Mouse (Mus musculus) mature B cell (primary cell): ENCODE data around the gene Tardbp.

Experiments used
- in situ Hi-C: fragments of 300-500 bp; cut with MboI; formaldehyde crosslinking; loops from 2 replicates; pipeline ENCODE4 v1.14.3; 2019

The Tardbp gene

GRCm38 (mm10) chr4:148639455-148639854, 12.6 kb upstream of the Tardbp start:
- in situ Hi-C loops: no loop called here

DNA sequence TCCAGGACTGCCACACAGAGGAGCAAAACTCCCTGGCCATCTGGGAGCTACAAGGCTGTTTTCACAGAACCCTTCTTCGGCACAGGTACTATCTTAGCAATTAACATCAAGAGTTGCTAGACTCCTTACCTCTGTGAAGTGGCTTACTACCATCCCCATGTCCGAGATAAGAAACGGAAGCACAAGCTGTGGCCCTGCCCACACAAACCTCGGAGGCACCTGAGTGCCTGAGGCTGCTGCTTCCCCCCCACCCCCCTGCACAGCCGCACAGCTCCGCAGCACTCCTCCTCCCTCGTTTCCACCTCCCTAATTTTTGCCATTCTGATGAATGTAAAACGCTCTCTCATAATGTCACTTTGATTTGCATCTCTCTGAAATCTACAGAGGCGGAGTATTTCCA, 11.5 kb upstream of the Tardbp start:
- in situ Hi-C loops: no loop called here

DNA sequence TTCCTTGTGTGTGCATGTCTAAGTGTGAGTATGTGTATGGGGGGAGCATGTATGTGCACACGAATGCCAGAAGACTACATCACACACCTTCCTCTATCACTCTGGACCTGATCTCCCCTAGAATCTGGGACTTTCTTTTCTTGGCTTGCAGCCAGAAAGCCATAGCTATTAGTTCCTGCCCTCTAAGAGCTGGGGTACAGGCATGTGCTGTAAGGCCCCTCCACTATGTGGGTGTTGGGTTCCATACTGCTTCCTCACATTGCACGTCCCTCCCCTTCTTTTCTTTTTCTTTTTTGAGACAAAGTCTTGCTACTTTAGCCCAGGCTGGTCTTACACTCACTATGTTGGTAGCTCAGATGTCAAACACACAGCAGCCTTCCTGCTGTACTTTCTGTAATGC, 8.5 kb upstream of the Tardbp start:
- in situ Hi-C loops: no loop called here

DNA sequence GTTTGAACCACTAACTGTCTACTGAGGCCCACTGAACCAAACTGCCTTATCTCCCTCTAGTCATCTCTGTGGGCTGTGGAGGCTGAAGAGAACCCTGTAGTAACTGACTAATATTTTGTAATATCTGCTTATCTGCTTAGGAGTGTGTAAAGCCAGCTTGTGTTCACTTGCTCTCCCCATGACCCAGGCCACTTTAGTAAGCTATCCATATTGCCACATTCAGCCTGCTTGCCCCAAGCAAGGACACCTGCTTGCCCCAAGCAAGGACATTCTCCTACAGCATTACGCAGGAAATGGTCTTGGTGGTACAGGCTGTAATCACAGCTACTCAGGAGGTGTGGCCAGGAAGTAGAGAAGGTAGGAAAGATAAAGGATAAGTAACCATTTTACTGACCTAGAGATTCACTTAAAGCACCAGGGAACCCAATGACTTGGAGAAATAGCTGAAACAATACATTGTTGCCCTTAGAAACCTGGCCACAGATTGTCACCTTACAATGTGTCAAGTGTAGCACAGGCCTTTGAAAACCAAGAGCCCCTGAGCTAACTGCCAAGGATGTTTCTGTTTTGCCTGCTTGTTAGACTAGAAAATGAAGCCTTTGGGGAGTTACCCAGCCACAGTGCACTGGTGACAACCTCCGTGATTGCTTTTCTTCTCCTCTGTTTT, 6.7 kb upstream of the Tardbp start:
- in situ Hi-C loops: no loop called here

GRCm38 (mm10) chr4:148632013-148632692, 5.3 kb upstream of the Tardbp start:
- in situ Hi-C loops: no loop called here

DNA sequence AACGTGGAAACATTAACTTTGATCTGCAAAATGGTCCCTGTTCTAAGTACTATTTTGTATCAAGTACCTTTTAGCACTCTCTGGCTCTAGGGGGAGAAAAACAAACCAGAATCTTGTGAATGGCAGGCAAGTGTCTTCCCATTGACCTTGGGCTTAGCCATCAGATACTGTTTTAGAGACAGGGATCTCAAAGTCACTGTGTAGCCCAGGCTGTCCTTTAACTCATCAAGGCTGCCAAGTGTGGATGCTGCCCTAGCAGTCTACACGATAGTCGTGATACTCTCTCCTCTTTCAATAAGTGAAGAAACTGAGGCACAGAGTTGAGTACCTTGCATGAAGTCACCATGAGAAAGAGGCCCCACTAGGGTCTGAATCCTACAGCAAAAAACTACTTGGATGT, 427 bp upstream of the Tardbp start:
- in situ Hi-C loops: no loop called here

- in situ Hi-C loops: no loop called here
Observed at GRCm38 (mm10) chr4:148625756-148626622, 830 bp downstream of the Tardbp start.

DNA sequence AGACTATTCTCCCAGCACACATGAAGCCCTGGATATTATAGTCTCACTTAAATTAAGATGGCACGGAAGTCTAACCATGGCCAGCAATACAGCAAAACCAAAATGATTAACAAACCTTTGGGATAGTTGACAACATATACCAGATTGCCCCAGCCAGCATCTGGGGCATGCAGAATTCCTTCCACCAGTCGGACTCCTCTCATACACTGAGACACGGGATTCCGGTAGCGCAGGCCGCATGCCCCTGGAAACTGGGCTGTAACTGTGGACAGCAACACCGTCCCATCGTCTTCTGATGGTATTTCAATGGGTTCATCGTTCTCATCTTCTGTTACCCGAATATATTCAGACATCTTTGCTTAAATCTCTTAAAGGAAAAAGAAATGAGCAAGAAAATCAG, 1.8 kb downstream of the Tardbp start:
- in situ Hi-C loops: no loop called here

- in situ Hi-C loops: loop anchor here (25.0 kb wide), 1 partner anchor 461 kb away; the partner anchor contains the start of genes Fbxo2, Fbxo44 and Fbxo6
Observed at GRCm38 (mm10) chr4:148623609-148624008, 3.2 kb downstream of the Tardbp start.

GRCm38 (mm10) chr4:148622485-148622884, 4.3 kb downstream of the Tardbp start:
- in situ Hi-C loops: loop anchor here (25.0 kb wide), 1 partner anchor 460 kb away; the partner anchor contains the start of genes Fbxo2, Fbxo44 and Fbxo6

- in situ Hi-C loops: loop anchor here (25.0 kb wide), 1 partner anchor 458 kb away; the partner anchor contains the start of genes Fbxo2, Fbxo44 and Fbxo6
Observed at GRCm38 (mm10) chr4:148620718-148621117, 6.1 kb downstream of the Tardbp start.

DNA sequence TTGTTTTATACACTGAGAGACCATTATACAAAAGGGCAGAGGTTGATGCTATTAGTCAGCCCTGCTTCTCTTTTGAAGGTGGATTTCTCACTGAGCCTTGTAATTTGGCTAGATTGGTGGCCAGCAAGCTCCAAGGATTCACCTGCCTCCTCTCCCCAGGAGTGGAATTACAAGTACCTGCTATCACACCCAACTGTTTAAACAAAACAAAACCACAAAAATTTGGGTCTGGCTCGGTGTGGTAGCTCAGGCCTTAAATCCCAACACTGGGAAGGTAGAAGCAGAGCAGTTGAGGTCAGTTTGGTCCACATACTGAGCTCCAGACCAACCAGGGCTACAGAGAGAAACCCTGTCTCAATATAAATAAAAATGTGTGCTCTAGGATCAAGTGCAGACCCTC, 7.0 kb downstream of the Tardbp start:
- in situ Hi-C loops: loop anchor here (25.0 kb wide), 1 partner anchor 458 kb away; the partner anchor contains the start of genes Fbxo2, Fbxo44 and Fbxo6

DNA sequence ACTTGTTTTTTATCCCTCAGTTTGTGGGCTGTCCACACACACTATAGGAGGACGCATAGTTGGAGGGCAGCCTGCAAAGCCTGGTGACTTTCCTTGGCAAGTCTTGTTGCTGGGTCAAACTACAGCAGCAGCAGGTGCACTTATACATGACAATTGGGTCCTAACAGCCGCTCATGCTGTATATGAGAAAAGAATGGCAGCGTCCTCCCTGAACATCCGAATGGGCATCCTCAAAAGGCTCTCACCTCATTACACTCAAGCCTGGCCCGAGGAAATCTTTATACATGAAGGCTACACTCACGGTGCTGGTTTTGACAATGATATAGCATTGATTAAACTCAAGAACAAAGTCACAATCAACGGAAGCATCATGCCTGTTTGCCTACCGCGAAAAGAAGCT, 13.1 kb downstream of the Tardbp start:
- in situ Hi-C loops: loop anchor here (25.0 kb wide), 1 partner anchor 451 kb away; the partner anchor contains the start of genes Fbxo2, Fbxo44 and Fbxo6

GRCm38 (mm10) chr4:148612557-148612956, 14.3 kb downstream of the Tardbp start:
- in situ Hi-C loops: loop anchor here (25.0 kb wide), 1 partner anchor 450 kb away; the partner anchor contains the start of genes Fbxo2, Fbxo44 and Fbxo6

- in situ Hi-C loops: loop anchor here (25.0 kb wide), 1 partner anchor 448 kb away; the partner anchor contains the start of genes Fbxo2, Fbxo44 and Fbxo6
Observed at GRCm38 (mm10) chr4:148610631-148611364, 16.0 kb downstream of the Tardbp start.

- in situ Hi-C loops: loop anchor here (25.0 kb wide), 1 partner anchor 448 kb away; the partner anchor contains the start of genes Fbxo2, Fbxo44 and Fbxo6
Observed at GRCm38 (mm10) chr4:148609805-148610204, 17.0 kb downstream of the Tardbp start.

GRCm38 (mm10) chr4:148607758-148608157, 19.1 kb downstream of the Tardbp start:
- in situ Hi-C loops: loop anchor here (25.0 kb wide), 1 partner anchor 445 kb away; the partner anchor contains the start of genes Fbxo2, Fbxo44 and Fbxo6

- in situ Hi-C loops: loop anchor here (25.0 kb wide), 1 partner anchor 442 kb away; the partner anchor contains the start of genes Fbxo2, Fbxo44 and Fbxo6
Observed at GRCm38 (mm10) chr4:148604541-148605165, 22.2 kb downstream of the Tardbp start.

GRCm38 (mm10) chr4:148604141-148604540, 22.7 kb downstream of the Tardbp start:
- in situ Hi-C loops: loop anchor here (25.0 kb wide), 1 partner anchor 442 kb away; the partner anchor contains the start of genes Fbxo2, Fbxo44 and Fbxo6
